Mouse (Mus musculus): ENCODE data around the gene Tmem53. TPM values are rescaled to one million over a fixed set of nuclear protein-coding genes. Genes with fewer than 3 reads are reported as not detected.
A peak's percentile ranks its signal among the peaks of the same experiment; 100 is the strongest.

Tmem53 gene
- total RNA-seq, 1 experiment = 3.4 TPM

DNA sequence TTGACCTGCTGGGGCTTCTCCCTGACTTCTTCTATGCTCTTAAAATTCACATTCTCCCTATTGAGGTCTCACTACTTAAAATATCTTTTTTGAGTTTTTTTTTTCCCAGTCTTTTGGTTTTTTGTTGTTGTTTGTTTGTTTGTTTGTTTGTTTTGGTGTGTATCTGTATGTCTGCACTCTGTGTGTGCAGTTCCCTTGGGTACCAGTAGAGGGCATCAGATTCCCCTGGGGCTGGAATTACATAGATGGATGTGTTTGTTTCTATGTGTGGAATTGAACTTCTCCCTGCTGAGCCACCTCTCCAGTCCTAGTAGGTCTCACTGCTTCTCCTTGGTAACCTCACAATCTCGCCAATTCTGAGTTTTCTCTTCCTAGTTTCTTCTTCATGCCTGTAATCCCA is 57.7 kb downstream of the Tmem53 start:
- H3K4me3 ChIP-seq (ENCODE audit: insufficient read depth in 1 of 2, low read depth in 1 of 2, low read length in 2 of 2, poor library complexity in 1 of 2, severe bottlenecking in 1 of 2) = no peak overlapping the region
- no peaks in the 10 kb centered on the region for H3K9me3 ChIP-seq (ENCODE audit: control insufficient read depth, insufficient read depth, low read depth, low read length)
- no peak for DNase-seq (ENCODE audit: low read depth, low spot score)
- no peaks in the 10 kb centered on the region for H3K36me3 ChIP-seq (ENCODE audit: control insufficient read depth, insufficient read depth, low read length, poor library complexity, severe bottlenecking)
- TF ChIP-seq ZC3H11A (IDR thresholded peaks at IDR 0.05; ENCODE audit: borderline replicate concordance, low read depth, low read length) (no peak), ZNF384 (IDR thresholded peaks at IDR 0.05; ENCODE audit: low read depth, low read length) (no peak), CHD2 (IDR thresholded peaks at IDR 0.05; ENCODE audit: low read depth, low read length) (no peak), MAFK (IDR thresholded peaks at IDR 0.05; ENCODE audit: insufficient read depth, low read depth, low read length) (no peak), HCFC1 (IDR thresholded peaks at IDR 0.05; ENCODE audit: borderline replicate concordance, insufficient read depth, low read length) (no peak)
- in situ Hi-C loops (cut with MboI; ENCODE audit: low sequenced_read_pairs in 2 of 2, unreplicated experiment in 2 of 2) = loop anchor here in 1 of 2 experiments (25.0 kb wide), 1 partner anchor 203 kb away; no protein-coding TSS in a partner anchor
- peaks cover 9 to 27% of the 10 kb centered on the region in 2 experiments; a peak in 3 of 4 replicates for H3K4me1 ChIP-seq (ENCODE audit: control insufficient read depth in 2 of 2, insufficient read depth in 2 of 2, low read length in 2 of 2, poor library complexity in 1 of 2)
- H3K9ac ChIP-seq (ENCODE audit: insufficient read depth, low read depth, low read length, poor library complexity, severe bottlenecking) = no peak overlapping the region
- no peak overlapping the region for H3K27ac ChIP-seq (ENCODE audit: insufficient read depth, low read depth, low read length, poor library complexity, severe bottlenecking)

- Histone ChIP-seq H3K27ac (ENCODE audit: insufficient read depth, low read depth, low read length, poor library complexity, severe bottlenecking) (no peak overlapping the region), H3K36me3 (ENCODE audit: control insufficient read depth, insufficient read depth, low read length, poor library complexity, severe bottlenecking) (no peaks in the 10 kb centered on the region)
- in situ Hi-C loops (cut with MboI; ENCODE audit: low sequenced_read_pairs in 2 of 2, unreplicated experiment in 2 of 2) = loop anchor here in 1 of 2 experiments (25.0 kb wide), 1 partner anchor 200 kb away; no protein-coding TSS in a partner anchor
Measured at GRCm38 (mm10) chr4:117311891-117312290, 60.1 kb downstream of the Tmem53 start.

DNA sequence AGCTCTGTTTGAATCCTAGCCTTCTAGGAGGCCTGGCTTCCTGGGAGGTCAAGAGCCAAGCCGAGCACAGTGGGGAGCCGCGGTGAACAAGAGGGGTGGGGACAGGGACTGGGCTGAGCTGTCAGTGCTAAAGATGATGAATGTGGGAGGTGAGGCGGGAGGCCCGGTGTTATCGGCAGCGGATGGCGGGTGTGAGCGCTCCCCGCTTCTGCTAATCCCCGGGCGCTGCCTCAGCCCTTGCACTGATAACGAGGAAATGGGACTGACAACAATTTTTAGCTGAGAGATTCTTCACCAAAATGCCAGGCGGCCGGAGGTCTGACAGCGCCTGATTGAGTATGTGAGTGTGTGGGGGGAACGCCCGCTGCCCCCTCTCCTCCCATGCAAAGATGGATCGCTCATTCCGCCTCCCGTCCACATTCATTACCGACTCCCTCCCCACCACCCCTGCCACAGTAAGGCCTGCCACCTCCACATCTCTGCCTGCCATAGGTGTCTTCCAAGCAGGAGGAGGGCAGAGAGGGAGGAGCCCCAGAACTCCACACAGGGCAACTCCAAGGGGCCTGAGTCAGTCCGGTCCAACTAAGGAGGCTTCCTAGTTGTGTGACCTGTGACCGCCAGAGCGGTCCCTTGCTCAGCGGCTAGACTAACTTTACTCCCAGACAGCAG is 60.8 kb downstream of the Tmem53 start:
- Histone ChIP-seq H3K36me3 (ENCODE audit: control insufficient read depth, insufficient read depth, low read length, poor library complexity, severe bottlenecking) (no peaks in the 10 kb centered on the region), H3K4me3 (ENCODE audit: insufficient read depth in 1 of 2, low read depth in 1 of 2, low read length in 2 of 2, poor library complexity in 1 of 2, severe bottlenecking in 1 of 2) (peak overlapping the region; percentile 17 to 37), H3K27ac (ENCODE audit: insufficient read depth, low read depth, low read length, poor library complexity, severe bottlenecking) (no peak overlapping the region), H3K9me3 (ENCODE audit: control insufficient read depth, insufficient read depth, low read depth, low read length) (no peaks in the 10 kb centered on the region), H3K4me1 (ENCODE audit: control insufficient read depth in 2 of 2, insufficient read depth in 2 of 2, low read length in 2 of 2, poor library complexity in 1 of 2) (peaks cover 3 to 13% of the 10 kb centered on the region in 2 experiments; a peak in 3 of 4 replicates), H3K9ac (ENCODE audit: insufficient read depth, low read depth, low read length, poor library complexity, severe bottlenecking) (0 out of 2 replicates have a peak overlapping the region, but pooled peaks have one; percentile 19)
- no peak for TF ChIP-seq HCFC1 (IDR thresholded peaks at IDR 0.05; ENCODE audit: borderline replicate concordance, insufficient read depth, low read length)
- no peak for DNase-seq (ENCODE audit: low read depth, low spot score)
- in situ Hi-C loops (cut with MboI; ENCODE audit: low sequenced_read_pairs in 2 of 2, unreplicated experiment in 2 of 2) = loop anchor here in 1 of 2 experiments (25.0 kb wide), 1 partner anchor 200 kb away; no protein-coding TSS in a partner anchor

More at GRCm38 (mm10) chr4:117311891-117312290, 60.1 kb downstream of the Tmem53 start:
- TF ChIP-seq ZNF384 (IDR thresholded peaks at IDR 0.05; ENCODE audit: low read depth, low read length) = no peak
- TF ChIP-seq MAFK (IDR thresholded peaks at IDR 0.05; ENCODE audit: insufficient read depth, low read depth, low read length) = no peak
- TF ChIP-seq HCFC1 (IDR thresholded peaks at IDR 0.05; ENCODE audit: borderline replicate concordance, insufficient read depth, low read length) = no peak
- Histone ChIP-seq H3K9ac (ENCODE audit: insufficient read depth, low read depth, low read length, poor library complexity, severe bottlenecking) (no peak overlapping the region), H3K4me1 (ENCODE audit: control insufficient read depth in 2 of 2, insufficient read depth in 2 of 2, low read length in 2 of 2, poor library complexity in 1 of 2) (peaks cover 3 to 14% of the 10 kb centered on the region in 2 experiments; a peak in 2 of 4 replicates), H3K9me3 (ENCODE audit: control insufficient read depth, insufficient read depth, low read depth, low read length) (no peaks in the 10 kb centered on the region), H3K4me3 (ENCODE audit: insufficient read depth in 1 of 2, low read depth in 1 of 2, low read length in 2 of 2, poor library complexity in 1 of 2, severe bottlenecking in 1 of 2) (no peak overlapping the region)
- DNase-seq (ENCODE audit: low read depth, low spot score) = no peak

DNA sequence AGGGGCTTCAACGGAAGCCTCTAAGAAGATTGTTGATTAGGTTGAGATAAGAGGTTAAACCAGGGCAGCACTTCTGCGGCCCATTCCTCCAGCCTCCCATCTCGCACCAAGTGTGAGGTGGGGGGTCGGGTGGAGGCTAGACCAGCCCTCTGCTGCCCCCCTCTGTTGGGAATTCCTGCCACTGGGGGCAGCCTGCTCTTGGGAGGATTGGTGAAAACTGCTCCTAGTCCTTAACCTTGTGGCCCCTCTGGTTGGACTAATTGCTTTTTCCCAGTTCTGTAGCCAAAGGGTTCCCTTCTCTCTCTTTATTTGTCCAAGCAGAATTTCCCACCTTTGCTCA is 61.3 kb downstream of the Tmem53 start:
- H3K27ac ChIP-seq (ENCODE audit: insufficient read depth, low read depth, low read length, poor library complexity, severe bottlenecking) = no peak overlapping the region

More for the DNA sequence above, 61.3 kb downstream of the Tmem53 start:
- Histone ChIP-seq H3K4me3 (ENCODE audit: insufficient read depth in 1 of 2, low read depth in 1 of 2, low read length in 2 of 2, poor library complexity in 1 of 2, severe bottlenecking in 1 of 2) (peak overlapping the region; percentile 17 to 37), H3K36me3 (ENCODE audit: control insufficient read depth, insufficient read depth, low read length, poor library complexity, severe bottlenecking) (no peaks in the 10 kb centered on the region), H3K9me3 (ENCODE audit: control insufficient read depth, insufficient read depth, low read depth, low read length) (no peaks in the 10 kb centered on the region), H3K4me1 (ENCODE audit: control insufficient read depth in 2 of 2, insufficient read depth in 2 of 2, low read length in 2 of 2, poor library complexity in 1 of 2) (peaks cover 3 to 16% of the 10 kb centered on the region in 2 experiments; a peak in 3 of 4 replicates), H3K9ac (ENCODE audit: insufficient read depth, low read depth, low read length, poor library complexity, severe bottlenecking) (no peak overlapping the region)
- in situ Hi-C loops (cut with MboI; ENCODE audit: low sequenced_read_pairs in 2 of 2, unreplicated experiment in 2 of 2) = loop anchor here in 1 of 2 experiments (25.0 kb wide), 1 partner anchor 199 kb away; no protein-coding TSS in a partner anchor
- TF ChIP-seq ZC3H11A (IDR thresholded peaks at IDR 0.05; ENCODE audit: borderline replicate concordance, low read depth, low read length) (peak; percentile 40; the same call in 1 of the 2 replicates), MAFK (IDR thresholded peaks at IDR 0.05; ENCODE audit: insufficient read depth, low read depth, low read length) (no peak), CHD2 (IDR thresholded peaks at IDR 0.05; ENCODE audit: low read depth, low read length) (no peak)
- DNase-seq (ENCODE audit: low read depth, low spot score) = no peak

Measured in ES-E14 (cell line).